Mouse (Mus musculus) spleen, adult 18-20 months (tissue): Measurements from ENCODE around the gene Clnk.

Experiments
- DNase-seq, 2 experiments: peaks; one replicate each; pipeline ENCODE4 v3.0.0; 2022; ENCODE audit warnings: mixed read lengths in 2 of 2

The Clnk gene

DNA sequence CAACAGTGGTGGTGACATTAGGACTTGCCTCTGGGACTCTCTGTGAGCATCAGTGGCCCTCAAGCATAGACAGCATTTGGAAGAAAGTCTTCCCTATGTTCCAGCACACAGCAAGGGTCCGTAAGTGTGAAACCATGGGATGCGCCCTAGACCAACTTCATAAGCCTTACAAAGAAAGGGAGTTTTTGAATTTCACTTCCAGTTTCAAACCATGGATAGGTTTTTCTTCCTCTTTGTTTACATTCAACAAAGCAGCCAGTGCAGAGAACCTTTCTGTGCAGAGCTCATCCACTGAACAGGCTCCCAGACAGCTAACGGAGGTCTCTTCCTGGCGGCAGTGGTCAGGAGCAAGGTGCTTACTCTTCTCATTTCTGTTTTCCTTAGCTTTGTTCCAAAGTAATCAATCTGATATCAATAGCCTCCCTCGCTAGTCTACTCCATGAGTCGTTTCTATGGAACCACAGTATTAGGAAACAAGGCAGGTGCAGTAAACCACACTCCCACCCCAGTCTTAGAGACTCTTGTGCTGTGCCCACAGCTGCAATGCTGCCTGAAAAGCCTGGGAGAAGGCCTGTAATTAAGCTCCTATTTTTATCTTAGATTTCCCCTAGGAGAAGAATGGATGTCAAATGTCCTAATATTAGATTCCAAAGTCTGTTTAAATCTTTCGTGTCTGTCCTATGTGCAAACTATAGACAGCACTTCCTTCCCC is 169.1 kb downstream of the Clnk start:
- no peak for DNase-seq

DNA sequence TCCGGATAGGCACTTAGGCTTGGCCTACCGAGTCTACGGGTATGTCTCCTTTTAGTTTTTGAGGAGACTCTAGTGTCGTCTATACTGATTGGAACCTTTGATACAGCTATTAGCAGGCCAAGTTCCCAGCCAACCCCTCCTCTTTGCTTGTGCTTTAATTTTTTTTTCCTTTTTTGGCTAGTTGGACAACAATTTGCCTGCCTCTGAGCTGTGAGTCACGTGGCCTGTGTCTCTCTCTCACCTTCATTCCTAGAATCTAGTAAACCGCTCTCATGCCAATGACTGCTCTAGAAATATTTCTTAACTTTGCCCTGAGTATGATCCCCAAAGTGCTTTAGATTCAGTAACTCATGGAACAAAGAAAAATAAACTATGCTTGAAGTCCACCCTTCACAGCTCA is 173.7 kb downstream of the Clnk start:
- no peak for DNase-seq

DNA sequence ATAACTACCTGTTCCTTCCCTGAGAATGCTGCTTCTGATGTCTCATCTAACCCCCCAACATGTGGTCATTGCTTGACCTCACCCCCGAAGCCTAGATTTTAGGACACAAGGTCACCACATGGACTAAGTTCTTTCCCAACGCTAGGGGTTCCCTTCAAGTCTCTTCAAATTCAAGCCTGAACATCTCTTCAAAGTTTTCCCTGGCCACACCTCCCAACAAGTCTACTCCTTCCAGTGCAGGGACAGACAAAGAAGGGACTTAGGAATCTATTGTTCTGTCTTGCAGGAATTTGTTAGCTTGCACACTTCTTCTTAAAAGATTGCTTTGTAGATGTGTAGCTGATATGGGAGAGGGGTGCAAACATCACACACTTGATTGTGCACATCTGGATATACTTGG is 174.5 kb downstream of the Clnk start:
- no peak for DNase-seq

DNA sequence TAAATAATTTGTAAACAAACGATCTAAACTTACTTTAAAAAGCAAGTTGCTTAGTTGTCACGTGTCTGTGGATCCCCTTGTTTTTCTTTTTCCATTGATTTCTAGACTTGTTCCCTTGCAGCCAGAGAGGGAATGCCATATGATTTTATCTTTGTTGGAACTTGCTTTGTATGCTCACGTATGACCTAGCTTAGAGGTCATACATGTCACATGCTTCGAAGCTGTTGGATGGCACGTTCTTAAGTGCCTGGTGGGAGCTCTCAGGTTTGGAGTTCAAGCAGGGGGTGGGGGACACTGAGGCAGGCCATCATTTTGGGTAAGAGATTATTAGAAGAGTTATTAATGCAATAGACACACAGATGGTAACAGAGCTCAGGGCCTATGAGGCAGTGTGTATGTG is 178.1 kb downstream of the Clnk start:
- no peak for DNase-seq

DNA sequence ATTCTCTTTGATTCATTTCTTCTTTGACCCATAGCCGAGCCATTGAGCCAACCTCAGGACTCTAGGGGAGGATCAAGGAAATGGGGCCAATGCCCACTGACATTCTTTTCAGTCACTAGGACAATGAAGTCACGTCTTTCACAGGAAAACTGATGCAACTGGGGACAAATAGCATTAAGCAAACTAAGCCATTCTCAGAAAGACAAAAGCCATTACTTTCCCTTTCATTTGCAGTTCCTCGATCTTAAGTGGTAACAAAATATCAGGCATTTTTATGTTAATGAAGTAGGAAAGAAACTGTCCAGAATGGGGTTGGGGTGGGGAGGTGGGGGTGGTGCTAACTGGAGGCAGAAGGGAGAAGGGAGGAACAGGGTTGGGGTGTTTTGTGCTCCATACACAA is 178.6 kb downstream of the Clnk start:
- no peak for DNase-seq

DNA sequence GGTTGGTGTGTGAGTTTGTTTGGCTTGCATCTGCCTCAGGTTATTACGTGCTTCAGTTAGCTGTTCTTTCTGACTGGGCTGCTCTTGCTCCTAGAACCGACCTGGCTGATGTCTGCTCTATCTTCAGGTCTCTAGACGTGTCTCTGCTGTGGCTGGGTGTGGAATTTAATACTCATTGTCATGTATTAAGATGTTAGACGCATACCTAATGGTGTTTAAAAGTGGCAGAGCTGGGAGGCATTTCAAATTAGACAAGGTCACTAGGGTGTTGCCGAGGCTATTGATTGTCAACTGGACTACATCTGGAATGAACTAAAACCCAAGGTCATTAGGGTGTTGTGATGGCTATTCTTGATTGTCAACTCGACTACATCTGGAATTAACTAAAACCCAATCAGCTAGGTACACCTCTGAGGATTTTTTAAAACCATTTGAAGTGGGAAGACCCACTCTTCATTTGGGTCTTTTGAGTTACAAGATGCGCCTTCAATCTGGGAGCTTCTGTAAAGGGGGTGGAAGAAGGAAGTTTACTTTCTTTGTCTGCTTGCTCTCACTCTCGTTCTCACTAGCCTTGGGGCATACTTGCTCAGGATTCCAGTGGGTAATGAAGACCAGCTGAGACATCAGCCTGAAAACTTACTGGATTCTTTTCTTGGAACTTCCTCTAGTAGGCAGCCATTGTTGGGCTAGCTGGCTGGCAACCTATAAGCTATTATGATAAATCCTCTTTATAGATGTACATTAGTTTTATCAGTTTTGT is 179.8 kb downstream of the Clnk start:
- no peak for DNase-seq

DNA sequence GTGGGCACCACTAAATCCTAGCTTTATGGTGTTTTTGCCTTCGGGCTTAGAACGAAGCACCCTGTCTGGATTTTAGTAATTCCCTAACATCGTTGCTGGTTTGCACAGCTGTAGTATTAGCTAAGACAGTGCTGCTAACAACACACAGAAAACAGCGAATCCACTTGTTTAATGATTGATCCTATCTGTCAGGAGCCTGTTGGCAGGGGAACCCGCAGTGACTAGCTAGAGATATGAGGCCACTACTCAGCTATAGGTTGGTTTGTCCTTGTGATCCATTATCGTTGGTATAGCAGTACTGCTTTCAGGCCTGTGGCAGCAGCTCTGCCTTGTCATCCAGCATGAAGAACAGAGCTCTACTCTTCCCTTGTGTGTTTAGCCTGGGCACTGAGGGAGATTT is 183.8 kb downstream of the Clnk start:
- DNase-seq: no peak

DNA sequence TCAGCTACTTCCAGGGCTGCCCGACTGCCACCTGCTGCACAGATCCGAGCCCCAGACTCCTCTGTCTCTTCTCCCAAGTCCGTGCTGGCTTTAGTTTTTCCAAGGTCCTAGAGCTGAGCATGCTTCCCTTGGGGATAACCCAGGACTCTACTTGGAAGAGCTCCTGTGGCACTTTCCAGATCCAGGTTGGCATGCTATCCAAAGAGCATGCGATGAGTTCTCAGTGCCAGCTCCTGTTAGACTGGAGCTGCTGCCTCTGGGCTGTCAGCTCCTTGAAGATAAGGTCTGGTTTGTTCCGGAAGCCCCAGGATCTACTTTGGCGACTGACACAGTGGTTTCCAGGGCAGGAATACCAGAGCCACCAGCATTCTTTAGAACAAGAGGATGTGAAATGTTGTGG is 187.4 kb downstream of the Clnk start:
- no peak for DNase-seq

DNA sequence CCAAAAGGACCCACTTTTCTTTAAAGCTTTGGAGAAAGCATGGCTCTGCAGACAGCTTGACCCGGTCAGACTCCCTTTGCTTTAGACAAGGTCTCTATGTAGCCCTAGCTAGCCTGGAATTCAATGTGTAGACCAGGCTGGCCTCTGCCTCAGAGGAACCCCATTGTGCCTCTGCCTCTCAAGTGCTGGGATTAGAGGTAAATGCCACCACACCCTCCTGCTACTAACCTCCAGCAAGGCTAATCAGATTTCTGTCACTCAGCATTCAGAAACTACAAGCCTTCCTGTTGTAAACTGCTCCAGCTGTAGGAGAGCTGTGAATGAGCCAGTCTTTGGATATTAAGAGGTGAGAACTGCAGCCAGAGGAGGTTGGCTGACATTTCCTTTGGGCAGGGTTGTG is 188.9 kb downstream of the Clnk start:
- DNase-seq: no peak

DNA sequence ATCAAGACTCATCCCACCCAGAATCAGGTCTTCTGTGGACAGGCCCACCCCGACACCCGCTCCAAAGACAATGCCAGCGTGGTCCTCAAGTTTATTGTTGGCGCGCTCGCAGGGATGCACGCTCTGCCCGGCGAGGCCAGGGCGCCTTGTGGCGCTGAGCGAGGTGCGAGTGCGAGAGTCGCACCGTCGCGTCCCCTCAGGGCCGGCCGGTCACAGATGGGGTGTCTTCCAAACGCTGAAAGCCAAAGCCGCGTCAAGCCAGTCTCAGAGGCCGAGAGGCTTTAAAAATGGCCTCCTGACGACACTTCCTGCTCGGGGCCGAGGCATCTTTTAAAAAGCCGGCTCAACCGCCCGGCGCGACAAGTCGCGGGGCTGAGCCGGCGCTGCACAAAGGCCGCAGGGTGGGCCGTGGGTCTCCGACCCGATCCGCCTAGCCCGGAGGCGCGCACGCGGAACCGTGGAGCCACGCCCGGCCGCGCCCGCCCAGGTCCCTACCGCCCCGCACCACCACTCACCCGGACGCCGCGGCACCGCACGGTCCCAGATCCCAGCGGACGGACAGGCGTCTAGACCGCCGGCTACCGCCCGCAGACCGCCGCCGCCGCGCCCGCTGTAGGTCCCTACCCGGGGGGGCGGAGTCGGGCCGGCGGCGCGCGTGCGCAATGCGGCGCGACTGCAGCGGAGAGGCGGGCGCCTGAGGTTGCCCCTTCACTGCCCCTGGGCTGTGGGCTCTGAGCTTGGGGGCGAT is 192.3 kb downstream of the Clnk start, which contains the start of gene Zfp518b:
Gene Zfp518b (minus strand): TSS at position 663 of the 748 bp plus-strand sequence.
- DNase-seq: peak; percentile 50 to 75

DNA sequence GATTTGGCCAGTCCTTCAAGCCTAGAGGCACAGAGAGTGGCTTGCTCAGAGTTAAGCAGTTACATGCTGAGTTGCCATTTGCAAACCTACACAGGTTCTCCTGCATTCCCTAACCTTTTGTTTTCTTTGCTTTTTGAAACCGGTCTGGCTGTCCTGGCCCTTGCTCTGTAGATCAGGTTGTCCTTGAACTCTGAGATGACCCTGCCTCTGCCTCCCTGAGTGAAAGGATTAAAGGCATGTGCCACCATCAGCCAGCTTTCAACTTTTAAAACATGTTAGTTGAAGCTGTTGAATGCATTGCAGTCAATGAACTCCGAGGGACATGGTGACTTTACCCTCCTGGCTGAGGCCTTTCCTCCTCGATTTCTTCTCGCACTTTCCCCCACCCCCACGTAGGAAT is 217.8 kb downstream of the Clnk start:
- DNase-seq: no peak
